Mouse (Mus musculus) spleen, adult 2 months (tissue): ENCODE results near the gene Cope.

ENCODE experiments used
- CTCF ChIP-seq: fragments of 200-500 bp; IDR thresholded peaks from 2 replicates; pipeline ENCODE4 v1.5.1; 2011; ENCODE audit warnings: mild to moderate bottlenecking, inconsistent platforms; ENCODE audit not compliant: insufficient read depth, insufficient read length, insufficient replicate concordance; ENCODE audit errors: extremely low read depth
- POLR2A ChIP-seq: fragments of 200-500 bp; IDR thresholded peaks from 2 replicates; pipeline ENCODE4 v1.6.1; 2011; ENCODE audit warnings: low read depth, low read length, inconsistent platforms

- TF ChIP-seq CTCF (no peak), POLR2A (no peak)
Measured at GRCm38 (mm10) chr8:70293988-70294405, 8.3 kb upstream of the Cope start.
